Mouse (Mus musculus): ENCODE measurements around the gene Hrct1.

Gene Hrct1

GRCm38 (mm10) chr4:43728576-43728954, 1.6 kb downstream of the Hrct1 start:
- DNase-seq, result no peak

- no peak for DNase-seq
Observed at GRCm38 (mm10) chr4:43729126-43729525, 2.1 kb downstream of the Hrct1 start.

GRCm38 (mm10) chr4:43729794-43730550, 3.0 kb downstream of the Hrct1 start, which contains the start of gene Spaar:
TSS of gene Spaar (plus strand) at chr4:43730034.
- DNase-seq, result no peak

- no peak for DNase-seq
Observed at GRCm38 (mm10) chr4:43730750-43731297, 3.8 kb downstream of the Hrct1 start.

- no peak for DNase-seq
Observed at GRCm38 (mm10) chr4:43732171-43732570, 5.2 kb downstream of the Hrct1 start.

- DNase-seq, result no peak
Observed at GRCm38 (mm10) chr4:43733186-43733585, 6.2 kb downstream of the Hrct1 start.

- DNase-seq, result no peak
Observed at GRCm38 (mm10) chr4:43737144-43737543, 10.2 kb downstream of the Hrct1 start.

GRCm38 (mm10) chr4:43738989-43739674, 12.1 kb downstream of the Hrct1 start:
- no peak for DNase-seq

GRCm38 (mm10) chr4:43741526-43741925, 14.5 kb downstream of the Hrct1 start:
- DNase-seq, result no peak

- no peak for DNase-seq
Observed at GRCm38 (mm10) chr4:43742637-43743036, 15.6 kb downstream of the Hrct1 start.

GRCm38 (mm10) chr4:43743099-43743498, 16.1 kb downstream of the Hrct1 start:
- no peak for DNase-seq

- peak; percentile 28 to 46 for DNase-seq
Observed at GRCm38 (mm10) chr4:43745187-43745586, 18.2 kb downstream of the Hrct1 start.

- DNase-seq, result no peak
Observed at GRCm38 (mm10) chr4:43757213-43757612, 30.2 kb downstream of the Hrct1 start.

- no peak for DNase-seq
Observed at GRCm38 (mm10) chr4:43759571-43760418, 32.8 kb downstream of the Hrct1 start.

GRCm38 (mm10) chr4:43760460-43760859, 33.5 kb downstream of the Hrct1 start:
- DNase-seq, result peak; percentile 10 to 51

GRCm38 (mm10) chr4:43761336-43761735, 34.3 kb downstream of the Hrct1 start:
- DNase-seq, result no peak

GRCm38 (mm10) chr4:43763410-43763809, 36.4 kb downstream of the Hrct1 start:
- DNase-seq, result peak; percentile 55 to 62

- DNase-seq, result no peak
Observed at GRCm38 (mm10) chr4:43768341-43768740, 41.4 kb downstream of the Hrct1 start.

GRCm38 (mm10) chr4:43769374-43769773, 42.4 kb downstream of the Hrct1 start:
- no peak for DNase-seq

- no peak for DNase-seq
Observed at GRCm38 (mm10) chr4:43770909-43771308, 43.9 kb downstream of the Hrct1 start, which contains the start of gene Olfr159. TSS of gene Olfr159 (minus strand) at chr4:43771009.

- DNase-seq, result no peak
Observed at GRCm38 (mm10) chr4:43771626-43772025, 44.6 kb downstream of the Hrct1 start.

- DNase-seq, result no peak
Observed at GRCm38 (mm10) chr4:43772304-43772703, 45.3 kb downstream of the Hrct1 start.

Measured in cerebellum, postnatal 14 days (tissue).